Mouse (Mus musculus) brain, embryonic 14.5 days (tissue): ENCODE data around the gene Arv1.

Experiments used
- CTCF ChIP-seq: fragments of 200-500 bp; IDR thresholded peaks from 2 replicates; pipeline ENCODE4 v1.5.1; 2012; ENCODE audit warnings: inconsistent platforms, mild to moderate bottlenecking, moderate library complexity, borderline replicate concordance; ENCODE audit not compliant: insufficient read depth, insufficient read length; ENCODE audit errors: extremely low read depth
- POLR2A ChIP-seq: fragments of 200-500 bp; IDR thresholded peaks from 2 replicates; pipeline ENCODE4 v1.6.1; 2012; ENCODE audit warnings: mild to moderate bottlenecking, inconsistent platforms, borderline replicate concordance; ENCODE audit not compliant: poor library complexity, insufficient read depth, insufficient read length, severe bottlenecking; ENCODE audit errors: extremely low read depth

DNA sequence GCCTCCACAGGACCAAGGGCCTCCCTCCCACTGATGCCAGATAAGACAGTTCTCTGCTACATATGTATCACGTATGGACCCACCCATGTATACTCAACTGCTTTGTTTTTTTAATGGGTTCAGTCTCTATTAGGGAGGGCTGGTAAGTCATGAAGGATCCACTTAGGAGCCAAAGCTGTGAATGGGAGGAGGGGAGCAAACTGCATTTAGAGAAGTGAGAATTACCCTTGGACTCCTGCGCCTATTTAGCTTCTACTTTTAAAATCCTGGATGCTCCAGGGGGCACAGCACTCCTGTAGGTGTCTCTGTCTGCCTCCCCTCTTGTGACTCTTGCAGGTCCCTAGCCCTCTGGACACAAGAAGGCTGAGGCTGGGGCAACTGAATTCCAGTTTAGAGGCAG lies 34.2 kb downstream of the Arv1 start:
- TF ChIP-seq POLR2A: no peak
- no peak for TF ChIP-seq CTCF
